Mouse (Mus musculus): ENCODE results near the gene Apmap. TPM values are rescaled to one million over a fixed set of nuclear protein-coding genes. Genes with fewer than 3 reads are reported as not detected.

Gene Apmap
- total and polyA plus RNA-seq, 3 experiments = 37.5 to 56.9 (median 52.6) TPM

DNA sequence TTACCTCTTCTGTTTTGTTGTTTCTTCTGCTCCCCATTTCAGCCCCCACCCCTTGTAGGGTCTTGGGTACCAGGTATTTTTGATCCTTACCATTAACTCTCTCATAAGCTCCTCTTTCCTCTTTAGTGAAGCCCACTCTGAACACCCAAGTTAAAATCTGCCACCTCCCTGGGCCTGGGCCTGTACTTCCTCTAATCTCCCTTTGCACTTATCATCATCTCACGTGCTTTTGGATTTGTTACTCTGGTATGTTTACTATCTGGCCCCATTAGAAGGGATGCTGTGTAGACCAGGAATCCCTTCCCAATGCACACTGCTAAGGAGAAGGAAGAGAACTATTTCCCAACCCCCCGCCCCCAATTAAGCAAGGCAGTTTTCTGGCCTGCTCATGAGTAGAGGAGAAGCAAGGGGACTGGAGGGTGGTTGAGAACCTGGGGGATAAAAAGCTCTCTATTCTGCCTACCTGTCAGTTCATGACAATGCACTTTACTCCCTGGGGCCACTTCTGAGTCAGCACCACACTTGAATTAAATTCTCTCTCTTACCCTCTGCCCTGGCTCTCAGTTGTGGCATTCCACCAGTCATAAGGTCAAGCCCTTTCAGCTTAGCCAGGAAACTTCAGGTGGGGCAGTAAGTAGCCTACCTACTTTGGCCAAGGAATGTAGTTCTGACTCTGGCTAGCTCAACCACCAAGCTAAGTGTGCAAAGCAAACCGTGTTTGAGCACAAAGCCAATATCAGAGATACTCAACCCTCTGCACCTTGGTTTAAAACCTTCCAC, 12.8 kb downstream of the Apmap start:
- Histone ChIP-seq H3K27me3 (ENCODE audit: control insufficient read depth, insufficient read depth, low read length) (no peaks in the 10 kb centered on the region), H3K27ac (no peak overlapping the region), H3K36me3 (ENCODE audit: control insufficient read depth, insufficient read depth, low read length) (peaks cover under 1% of the 10 kb centered on the region; the same call in 1 of the 2 replicates), H3K4me3 (no peak overlapping the region), H3K79me2 (replicated peaks; ENCODE audit: control insufficient read depth, insufficient read depth, low read length) (peaks cover 2% of the 10 kb centered on the region; the same call in 1 of the 2 replicates), H3K4me1 (ENCODE audit: control insufficient read depth, insufficient read depth, low read length) (no peaks in the 10 kb centered on the region), H3K9ac (ENCODE audit: low read depth, low read length) (no peak overlapping the region)
- no peak for DNase-seq
- intact Hi-C loops (cut with DNase I) = no loop called here
- no peak for TF ChIP-seq EP300 (IDR thresholded peaks at IDR 0.05; ENCODE audit: insufficient read depth, low read depth, low read length)
- WGBS = 80% methylated on average over 3 of the region's 3 CpGs

DNA sequence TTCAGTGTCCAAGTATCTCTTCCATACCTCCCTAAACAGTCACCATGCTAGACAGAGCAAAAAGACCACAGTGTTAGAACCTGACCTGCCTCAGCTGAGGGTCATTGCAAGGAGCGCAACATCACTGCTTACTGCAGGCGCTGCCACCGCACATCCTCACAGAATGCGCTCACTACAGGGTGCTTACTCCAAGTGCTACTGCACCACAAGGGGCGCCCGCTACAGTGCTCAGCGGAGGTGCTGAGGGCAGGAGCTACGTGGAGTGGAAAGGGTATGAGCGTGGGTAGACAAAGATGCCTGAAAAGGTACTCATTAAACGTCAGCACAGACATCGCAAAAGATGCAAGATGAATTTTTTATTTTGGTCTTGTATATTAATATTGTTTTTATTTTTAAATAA, 19.3 kb downstream of the Apmap start:
- intact Hi-C loops (cut with DNase I) = no loop called here
- no peak overlapping the region for H3K9ac ChIP-seq (ENCODE audit: low read depth, low read length)
- no peak for DNase-seq
- no peak for TF ChIP-seq CTCF (IDR thresholded peaks at IDR 0.05)
- no peak for TF ChIP-seq POLR2A (IDR thresholded peaks at IDR 0.05; ENCODE audit: insufficient read depth, low read depth, low read length)
- TF ChIP-seq EP300 (IDR thresholded peaks at IDR 0.05; ENCODE audit: insufficient read depth, low read depth, low read length) = no peak
- H3K27me3 ChIP-seq (ENCODE audit: control insufficient read depth, insufficient read depth, low read length) = no peaks in the 10 kb centered on the region
- 86% methylated on average over 11 of the region's 11 CpGs for WGBS
- H3K79me2 ChIP-seq (replicated peaks; ENCODE audit: control insufficient read depth, insufficient read depth, low read length) = peaks cover 2% of the 10 kb centered on the region; the same call in 1 of the 2 replicates
- H3K4me3 ChIP-seq = no peak overlapping the region
- no peaks in the 10 kb centered on the region for H3K4me1 ChIP-seq (ENCODE audit: control insufficient read depth, insufficient read depth, low read length)
- H3K36me3 ChIP-seq (ENCODE audit: control insufficient read depth, insufficient read depth, low read length) = no peaks in the 10 kb centered on the region; the same call in 1 of the 2 replicates
- H3K27ac ChIP-seq = no peak overlapping the region

DNA sequence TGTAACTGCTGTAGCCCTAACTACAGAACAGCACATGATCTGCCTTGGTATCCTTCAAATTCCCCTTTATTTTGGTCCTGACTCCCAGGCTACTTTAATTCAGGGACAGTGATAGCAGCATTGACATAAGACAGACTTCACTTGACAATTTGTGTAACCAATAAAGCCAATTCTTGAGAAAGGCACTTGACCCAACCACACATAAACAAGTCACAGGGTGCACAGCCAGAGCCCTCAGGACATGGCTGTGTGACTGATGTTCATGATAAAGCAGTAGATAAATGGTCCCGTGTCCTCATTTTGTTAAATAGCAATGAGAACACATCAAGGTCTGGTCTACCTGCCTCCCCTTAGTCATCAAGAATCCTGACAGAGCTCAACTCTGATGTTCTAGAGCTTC, 28.7 kb downstream of the Apmap start:
- TF ChIP-seq POLR2A (IDR thresholded peaks at IDR 0.05; ENCODE audit: insufficient read depth, low read depth, low read length) (no peak), EP300 (IDR thresholded peaks at IDR 0.05; ENCODE audit: insufficient read depth, low read depth, low read length) (no peak), CTCF (IDR thresholded peaks at IDR 0.05) (no peak)
- intact Hi-C loops (cut with DNase I) = no loop called here

DNA sequence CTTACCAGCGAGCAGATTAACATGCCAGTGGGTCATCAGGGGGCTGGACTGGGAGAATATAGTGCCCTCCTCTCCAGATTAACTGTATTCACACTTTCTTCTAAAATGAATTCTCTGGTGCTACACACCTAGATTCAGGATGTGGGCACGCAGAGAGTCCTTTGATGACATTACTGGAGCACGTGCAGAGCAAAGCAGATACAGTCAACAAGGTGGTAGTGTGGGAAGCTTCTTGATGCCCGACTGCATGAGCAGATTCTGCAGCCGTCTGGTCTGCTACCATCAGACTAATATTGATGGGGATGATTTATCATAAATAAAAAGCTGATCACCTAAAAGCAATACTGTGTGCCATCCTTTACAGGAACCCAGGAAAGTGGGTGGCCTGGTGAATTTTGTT, 29.8 kb downstream of the Apmap start:
- H3K4me1 ChIP-seq (ENCODE audit: control insufficient read depth, insufficient read depth, low read length) = no peaks in the 10 kb centered on the region
- no peaks in the 10 kb centered on the region for H3K27me3 ChIP-seq (ENCODE audit: control insufficient read depth, insufficient read depth, low read length)
- no peaks in the 10 kb centered on the region for H3K36me3 ChIP-seq (ENCODE audit: control insufficient read depth, insufficient read depth, low read length)
- H3K27ac ChIP-seq = no peak overlapping the region
- intact Hi-C loops (cut with DNase I) = no loop called here
- no peak for DNase-seq
- H3K4me3 ChIP-seq = no peak overlapping the region
- TF ChIP-seq CTCF (IDR thresholded peaks at IDR 0.05) (no peak), POLR2A (IDR thresholded peaks at IDR 0.05; ENCODE audit: insufficient read depth, low read depth, low read length) (no peak), EP300 (IDR thresholded peaks at IDR 0.05; ENCODE audit: insufficient read depth, low read depth, low read length) (no peak)
- no peaks in the 10 kb centered on the region for H3K79me2 ChIP-seq (replicated peaks; ENCODE audit: control insufficient read depth, insufficient read depth, low read length)
- WGBS = 82% methylated on average over 5 of the region's 5 CpGs
- H3K9ac ChIP-seq (ENCODE audit: low read depth, low read length) = no peak overlapping the region

More for the DNA sequence above, 28.7 kb downstream of the Apmap start:
- Histone ChIP-seq H3K4me3 (no peak overlapping the region), H3K27me3 (ENCODE audit: control insufficient read depth, insufficient read depth, low read length) (no peaks in the 10 kb centered on the region), H3K9ac (ENCODE audit: low read depth, low read length) (no peak overlapping the region), H3K36me3 (ENCODE audit: control insufficient read depth, insufficient read depth, low read length) (no peaks in the 10 kb centered on the region), H3K4me1 (ENCODE audit: control insufficient read depth, insufficient read depth, low read length) (no peaks in the 10 kb centered on the region), H3K27ac (no peak overlapping the region), H3K79me2 (replicated peaks; ENCODE audit: control insufficient read depth, insufficient read depth, low read length) (no peaks in the 10 kb centered on the region)
- DNase-seq = no peak
- 60% methylated on average over 1 of the region's 1 CpGs for WGBS

DNA sequence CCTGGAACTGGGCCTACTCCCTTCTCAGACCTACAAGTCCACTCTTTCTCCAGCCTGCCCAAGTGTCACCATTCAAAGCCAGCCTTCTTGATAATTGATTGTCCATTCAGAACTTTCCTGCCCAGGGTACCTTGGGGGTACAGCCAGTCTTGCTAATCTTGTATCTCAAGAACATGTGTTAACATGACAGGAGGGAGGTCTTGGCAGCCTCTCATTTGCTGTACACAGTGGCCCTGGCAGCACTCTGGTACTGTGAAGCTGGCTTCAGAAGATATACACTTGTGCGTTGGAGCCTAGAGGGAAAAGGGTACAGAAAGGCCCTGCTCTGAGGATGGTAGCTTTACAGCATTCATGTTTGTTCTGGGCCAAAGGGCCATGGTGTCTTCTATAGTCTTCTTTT, 32.1 kb downstream of the Apmap start:
- TF ChIP-seq POLR2A (IDR thresholded peaks at IDR 0.05; ENCODE audit: insufficient read depth, low read depth, low read length) (no peak), EP300 (IDR thresholded peaks at IDR 0.05; ENCODE audit: insufficient read depth, low read depth, low read length) (no peak), CTCF (IDR thresholded peaks at IDR 0.05) (no peak)
- intact Hi-C loops (cut with DNase I) = no loop called here
- Histone ChIP-seq H3K4me1 (ENCODE audit: control insufficient read depth, insufficient read depth, low read length) (no peaks in the 10 kb centered on the region), H3K27me3 (ENCODE audit: control insufficient read depth, insufficient read depth, low read length) (no peaks in the 10 kb centered on the region), H3K79me2 (replicated peaks; ENCODE audit: control insufficient read depth, insufficient read depth, low read length) (no peaks in the 10 kb centered on the region), H3K9ac (ENCODE audit: low read depth, low read length) (no peak overlapping the region), H3K27ac (no peak overlapping the region), H3K4me3 (no peak overlapping the region), H3K36me3 (ENCODE audit: control insufficient read depth, insufficient read depth, low read length) (no peaks in the 10 kb centered on the region)
- no peak for DNase-seq
- WGBS = 67% methylated on average over 1 of the region's 1 CpGs

DNA sequence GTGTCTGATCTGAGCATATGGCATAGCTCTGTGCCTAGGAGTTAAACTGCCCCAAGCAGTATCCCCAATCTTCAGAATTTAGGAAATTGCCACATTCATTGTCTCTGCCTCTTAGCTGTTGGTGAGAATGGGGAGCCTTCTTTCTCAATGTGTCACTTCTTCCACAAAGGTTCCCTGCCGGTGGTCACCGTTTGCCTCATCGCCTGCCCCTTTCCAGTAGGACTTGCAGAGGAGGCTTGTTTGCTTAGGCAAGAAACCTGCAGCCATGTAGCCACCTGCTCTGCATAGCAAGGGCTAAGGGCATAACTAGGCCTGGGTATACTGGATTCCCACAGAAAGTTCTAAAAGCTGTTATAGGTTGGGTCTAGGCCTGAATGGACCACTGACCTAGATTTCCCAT, 35.9 kb downstream of the Apmap start:
- no peak for DNase-seq
- H3K27ac ChIP-seq = no peak overlapping the region
- no peak overlapping the region for H3K9ac ChIP-seq (ENCODE audit: low read depth, low read length)
- H3K27me3 ChIP-seq (ENCODE audit: control insufficient read depth, insufficient read depth, low read length) = no peaks in the 10 kb centered on the region
- intact Hi-C loops (cut with DNase I) = no loop called here
- WGBS = 92% methylated on average over 3 of the region's 3 CpGs
- no peaks in the 10 kb centered on the region for H3K79me2 ChIP-seq (replicated peaks; ENCODE audit: control insufficient read depth, insufficient read depth, low read length)
- no peaks in the 10 kb centered on the region for H3K36me3 ChIP-seq (ENCODE audit: control insufficient read depth, insufficient read depth, low read length)
- no peak overlapping the region for H3K4me3 ChIP-seq
- H3K4me1 ChIP-seq (ENCODE audit: control insufficient read depth, insufficient read depth, low read length) = no peaks in the 10 kb centered on the region
- TF ChIP-seq EP300 (IDR thresholded peaks at IDR 0.05; ENCODE audit: insufficient read depth, low read depth, low read length) (no peak), CTCF (IDR thresholded peaks at IDR 0.05) (no peak), POLR2A (IDR thresholded peaks at IDR 0.05; ENCODE audit: insufficient read depth, low read depth, low read length) (no peak)

Data from heart, adult 2 months (tissue).